Mouse (Mus musculus): ENCODE measurements around the gene Tob1. TPM values are rescaled to one million over a fixed set of nuclear protein-coding genes. Genes with fewer than 3 reads are reported as not detected.

Tob1 gene
- total and polyA plus RNA-seq, 2 experiments from 2014 or later = 20.4 to 27.9 TPM

- Histone ChIP-seq H3K9ac (replicated peaks; ENCODE audit: low read length, poor library complexity, severe bottlenecking) (no peak overlapping the region), H3K36me3 (ENCODE audit: insufficient read depth, low read length) (no peaks in the 10 kb centered on the region), H3K27me3 (ENCODE audit: insufficient read depth, low read length) (no peaks in the 10 kb centered on the region), H3K27ac (ENCODE audit: low read depth, low read length) (no peak overlapping the region), H3K9me3 (ENCODE audit: low read length) (no peaks in the 10 kb centered on the region), H3K4me1 (ENCODE audit: insufficient read depth, low read length) (no peaks in the 10 kb centered on the region), H3K4me2 (ENCODE audit: low read depth, low read length, poor library complexity, severe bottlenecking) (no peak overlapping the region), H3K4me3 (ENCODE audit: low read depth, low read length) (no peak overlapping the region)
- DNase-seq (ENCODE audit: low spot score) (no peak), ATAC-seq (ENCODE audit: low FRiP score) (no peak)
- no peak for TF ChIP-seq CTCF (IDR thresholded peaks at IDR 0.05)
- WGBS = 83% methylated on average over 5 of the region's 5 CpGs
Observed at GRCm38 (mm10) chr11:94190665-94191064, 20.6 kb upstream of the Tob1 start.

GRCm38 (mm10) chr11:94193109-94193508 lies 18.1 kb upstream of the Tob1 start:
- H3K4me1 ChIP-seq (ENCODE audit: insufficient read depth, low read length) = no peaks in the 10 kb centered on the region
- H3K36me3 ChIP-seq (ENCODE audit: insufficient read depth, low read length) = no peaks in the 10 kb centered on the region
- ATAC-seq (ENCODE audit: low FRiP score) = no peak
- H3K9me3 ChIP-seq (ENCODE audit: low read length) = no peaks in the 10 kb centered on the region
- 39% methylated on average over 2 of the region's 2 CpGs for WGBS
- H3K27me3 ChIP-seq (ENCODE audit: insufficient read depth, low read length) = no peaks in the 10 kb centered on the region
- peak; percentile 47 for DNase-seq (ENCODE audit: low spot score)
- TF ChIP-seq CTCF (IDR thresholded peaks at IDR 0.05) = no peak
- H3K4me3 ChIP-seq (ENCODE audit: low read depth, low read length) = no peak overlapping the region
- no peak overlapping the region for H3K4me2 ChIP-seq (ENCODE audit: low read depth, low read length, poor library complexity, severe bottlenecking)
- H3K9ac ChIP-seq (replicated peaks; ENCODE audit: low read length, poor library complexity, severe bottlenecking) = no peak overlapping the region
- no peak overlapping the region for H3K27ac ChIP-seq (ENCODE audit: low read depth, low read length)

DNA sequence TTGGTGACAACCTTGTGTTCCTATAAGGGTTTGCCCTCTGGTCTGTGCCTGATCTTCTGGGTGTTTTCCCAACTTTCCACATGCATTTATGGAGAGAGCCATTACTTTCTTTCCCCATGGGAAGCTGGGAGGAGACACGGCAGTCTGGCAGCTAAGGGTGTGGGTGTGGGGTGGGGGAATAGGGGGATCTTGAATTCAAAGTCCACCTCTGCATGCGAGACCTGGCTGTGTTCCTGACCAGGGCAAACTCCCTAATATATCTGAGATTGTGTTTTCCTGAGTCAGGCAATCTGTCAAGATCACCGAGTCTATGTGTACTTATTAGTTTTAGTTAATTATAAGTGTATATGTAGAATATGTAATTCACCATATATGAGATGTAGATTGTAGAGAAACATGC lies 14.9 kb upstream of the Tob1 start:
- ATAC-seq (ENCODE audit: low FRiP score) = no peak
- no peak for TF ChIP-seq CTCF (IDR thresholded peaks at IDR 0.05)
- Histone ChIP-seq H3K27me3 (ENCODE audit: insufficient read depth, low read length) (no peaks in the 10 kb centered on the region), H3K4me3 (ENCODE audit: low read depth, low read length) (no peak overlapping the region), H3K4me1 (ENCODE audit: insufficient read depth, low read length) (no peaks in the 10 kb centered on the region), H3K4me2 (ENCODE audit: low read depth, low read length, poor library complexity, severe bottlenecking) (no peak overlapping the region), H3K27ac (ENCODE audit: low read depth, low read length) (no peak overlapping the region), H3K9me3 (ENCODE audit: low read length) (no peaks in the 10 kb centered on the region), H3K9ac (replicated peaks; ENCODE audit: low read length, poor library complexity, severe bottlenecking) (no peak overlapping the region), H3K36me3 (ENCODE audit: insufficient read depth, low read length) (no peaks in the 10 kb centered on the region)
- WGBS = 80% methylated on average over 3 of the region's 3 CpGs
- no peak for DNase-seq (ENCODE audit: low spot score)

- Histone ChIP-seq H3K27me3 (ENCODE audit: insufficient read depth, low read length) (no peaks in the 10 kb centered on the region), H3K9me3 (ENCODE audit: low read length) (no peaks in the 10 kb centered on the region), H3K4me3 (ENCODE audit: low read depth, low read length) (no peak overlapping the region), H3K27ac (ENCODE audit: low read depth, low read length) (no peak overlapping the region), H3K4me2 (ENCODE audit: low read depth, low read length, poor library complexity, severe bottlenecking) (no peak overlapping the region), H3K4me1 (ENCODE audit: insufficient read depth, low read length) (no peaks in the 10 kb centered on the region), H3K36me3 (ENCODE audit: insufficient read depth, low read length) (no peaks in the 10 kb centered on the region), H3K9ac (replicated peaks; ENCODE audit: low read length, poor library complexity, severe bottlenecking) (no peak overlapping the region)
- TF ChIP-seq CTCF (IDR thresholded peaks at IDR 0.05) = no peak
- ATAC-seq (ENCODE audit: low FRiP score) (no peak), DNase-seq (ENCODE audit: low spot score) (no peak)
- 91% methylated on average over 7 of the region's 7 CpGs for WGBS
Observed at GRCm38 (mm10) chr11:94198405-94199146, 12.7 kb upstream of the Tob1 start.

GRCm38 (mm10) chr11:94199771-94200170 lies 11.5 kb upstream of the Tob1 start:
- Histone ChIP-seq H3K4me2 (ENCODE audit: low read depth, low read length, poor library complexity, severe bottlenecking) (no peak overlapping the region), H3K4me3 (ENCODE audit: low read depth, low read length) (no peak overlapping the region), H3K27me3 (ENCODE audit: insufficient read depth, low read length) (no peaks in the 10 kb centered on the region), H3K9ac (replicated peaks; ENCODE audit: low read length, poor library complexity, severe bottlenecking) (no peak overlapping the region), H3K27ac (ENCODE audit: low read depth, low read length) (no peak overlapping the region), H3K9me3 (ENCODE audit: low read length) (no peaks in the 10 kb centered on the region), H3K4me1 (ENCODE audit: insufficient read depth, low read length) (no peaks in the 10 kb centered on the region), H3K36me3 (ENCODE audit: insufficient read depth, low read length) (no peaks in the 10 kb centered on the region)
- no peak for ATAC-seq (ENCODE audit: low FRiP score)
- WGBS = 86% methylated on average over 2 of the region's 2 CpGs
- no peak for TF ChIP-seq CTCF (IDR thresholded peaks at IDR 0.05)
- no peak for DNase-seq (ENCODE audit: low spot score)

DNA sequence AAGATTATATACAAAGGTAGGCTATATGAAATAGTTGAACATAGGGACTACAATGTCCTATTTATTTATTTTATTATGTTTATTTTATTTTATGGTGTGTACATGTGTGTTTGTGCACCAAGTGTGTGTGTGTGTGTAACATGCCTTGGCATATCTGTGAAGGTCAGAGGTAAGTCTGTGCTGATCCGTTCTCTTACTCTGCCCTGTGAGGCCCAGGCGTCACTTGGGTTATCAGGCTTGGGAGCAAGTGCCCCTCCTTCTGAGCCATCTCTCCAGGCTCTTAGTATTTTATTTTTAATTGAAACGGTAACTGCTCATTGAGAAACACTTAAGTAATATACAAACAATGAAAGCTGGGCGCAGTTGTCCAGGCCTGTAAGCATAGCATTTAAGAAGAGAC lies 10.8 kb upstream of the Tob1 start:
- TF ChIP-seq CTCF (IDR thresholded peaks at IDR 0.05) = no peak
- ATAC-seq (ENCODE audit: low FRiP score) (no peak), DNase-seq (ENCODE audit: low spot score) (no peak)
- Histone ChIP-seq H3K4me1 (ENCODE audit: insufficient read depth, low read length) (no peaks in the 10 kb centered on the region), H3K36me3 (ENCODE audit: insufficient read depth, low read length) (no peaks in the 10 kb centered on the region), H3K4me2 (ENCODE audit: low read depth, low read length, poor library complexity, severe bottlenecking) (no peak overlapping the region), H3K27ac (ENCODE audit: low read depth, low read length) (no peak overlapping the region), H3K4me3 (ENCODE audit: low read depth, low read length) (no peak overlapping the region), H3K9ac (replicated peaks; ENCODE audit: low read length, poor library complexity, severe bottlenecking) (no peak overlapping the region), H3K27me3 (ENCODE audit: insufficient read depth, low read length) (no peaks in the 10 kb centered on the region), H3K9me3 (ENCODE audit: low read length) (no peaks in the 10 kb centered on the region)
- 81% methylated on average over 4 of the region's 4 CpGs for WGBS

Measured in midbrain, postnatal 0 days (tissue).